Mouse (Mus musculus): ENCODE data around the gene Ctse.
"Not testable (repeated sequence)": the region's sequence is repeated elsewhere in the genome, so short reads cannot be mapped to it uniquely, and the experiment has no call there.

Gene Ctse

GRCm38 (mm10) chr1:131637791-131638540, at the start of gene Ctse:
Gene Ctse (plus strand): TSS chr1:131638306.
- no peak for DNase-seq (ENCODE audit: low spot score)

- no peak for DNase-seq (ENCODE audit: low spot score)
Observed at GRCm38 (mm10) chr1:131598905-131599304, 39.2 kb upstream of the Ctse start, which contains the start of gene Avpr1b. Gene Avpr1b (plus strand): TSS chr1:131599239.

DNA sequence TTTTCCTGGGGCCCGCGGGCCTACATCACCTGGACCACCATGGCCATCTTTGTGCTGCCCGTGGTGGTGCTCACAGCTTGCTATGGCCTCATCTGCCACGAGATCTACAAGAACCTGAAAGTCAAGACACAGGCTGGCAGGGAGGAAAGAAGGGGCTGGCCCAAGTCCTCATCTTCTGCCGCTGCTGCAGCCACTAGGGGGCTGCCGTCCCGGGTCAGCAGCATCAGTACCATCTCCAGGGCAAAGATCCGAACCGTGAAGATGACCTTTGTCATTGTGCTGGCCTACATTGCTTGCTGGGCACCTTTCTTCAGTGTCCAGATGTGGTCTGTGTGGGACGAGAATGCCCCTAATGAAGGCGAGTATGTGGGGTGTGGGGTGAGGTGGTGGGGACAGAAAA, 37.8 kb upstream of the Ctse start:
- DNase-seq (ENCODE audit: low spot score) = no peak

DNA sequence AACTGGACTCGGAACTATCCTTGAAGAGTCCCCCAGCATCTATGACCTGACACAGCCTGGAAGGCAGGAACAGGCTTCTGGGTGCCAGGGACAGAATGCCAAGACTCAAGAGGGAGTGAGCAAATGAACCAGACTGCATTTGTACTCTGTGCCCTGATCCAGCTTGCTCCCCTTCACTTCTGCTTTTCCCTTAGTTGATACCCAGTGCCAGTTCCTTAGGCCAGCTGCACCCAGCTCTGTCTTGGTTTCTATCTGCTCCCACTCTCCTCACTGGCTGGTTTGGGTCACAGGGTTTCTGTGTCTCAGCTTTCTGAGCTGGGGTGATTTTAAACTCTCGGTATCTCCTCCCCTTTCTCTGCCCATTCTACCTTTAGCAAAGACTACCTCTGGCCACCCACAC, 31.4 kb upstream of the Ctse start:
- no peak for DNase-seq (ENCODE audit: low spot score)

- DNase-seq (ENCODE audit: low spot score) = peak; percentile 44
Observed at GRCm38 (mm10) chr1:131612556-131613155, 25.4 kb upstream of the Ctse start.

GRCm38 (mm10) chr1:131613361-131614133, 24.6 kb upstream of the Ctse start:
- DNase-seq (ENCODE audit: low spot score) = peak; percentile 86

DNA sequence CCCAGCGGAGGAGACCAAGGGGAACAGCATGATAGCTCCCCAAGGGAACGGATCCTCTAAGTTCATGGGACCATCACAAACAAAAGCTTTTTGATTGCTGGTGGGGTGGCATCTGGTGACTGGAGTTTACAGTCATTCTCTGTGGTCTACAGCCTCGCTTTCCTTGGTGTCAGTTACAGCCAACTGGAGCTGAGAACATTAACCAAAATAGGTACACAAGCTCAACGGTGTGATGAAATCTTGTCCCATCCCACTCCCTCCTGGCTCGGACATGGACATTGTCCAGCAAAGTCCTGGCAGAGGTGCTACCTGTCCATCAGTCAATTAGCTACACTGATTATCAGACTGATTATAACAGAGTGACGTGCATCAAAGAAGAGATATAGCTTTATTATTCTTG, 23.5 kb upstream of the Ctse start:
- no peak for DNase-seq (ENCODE audit: low spot score)

DNA sequence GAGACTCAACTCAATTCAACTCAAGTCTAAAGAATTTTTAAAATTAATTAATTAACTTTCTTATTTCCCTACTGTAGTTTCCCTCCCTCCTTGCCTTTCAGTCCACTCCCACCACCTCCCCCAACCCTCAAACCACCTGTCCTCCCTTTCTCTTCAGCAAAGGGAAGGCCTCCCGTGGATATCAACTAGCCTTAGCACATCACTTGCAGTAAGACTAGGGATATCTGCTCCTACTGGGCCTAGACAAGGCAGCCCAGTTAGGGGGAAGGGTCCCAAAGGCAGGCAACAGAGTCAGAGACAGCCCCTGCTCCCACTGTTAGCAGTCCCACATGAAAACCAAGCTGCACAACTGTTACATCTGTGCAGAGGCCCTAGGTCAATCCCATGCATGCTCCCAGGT, 22.0 kb upstream of the Ctse start:
- no peak for DNase-seq (ENCODE audit: low spot score)

DNA sequence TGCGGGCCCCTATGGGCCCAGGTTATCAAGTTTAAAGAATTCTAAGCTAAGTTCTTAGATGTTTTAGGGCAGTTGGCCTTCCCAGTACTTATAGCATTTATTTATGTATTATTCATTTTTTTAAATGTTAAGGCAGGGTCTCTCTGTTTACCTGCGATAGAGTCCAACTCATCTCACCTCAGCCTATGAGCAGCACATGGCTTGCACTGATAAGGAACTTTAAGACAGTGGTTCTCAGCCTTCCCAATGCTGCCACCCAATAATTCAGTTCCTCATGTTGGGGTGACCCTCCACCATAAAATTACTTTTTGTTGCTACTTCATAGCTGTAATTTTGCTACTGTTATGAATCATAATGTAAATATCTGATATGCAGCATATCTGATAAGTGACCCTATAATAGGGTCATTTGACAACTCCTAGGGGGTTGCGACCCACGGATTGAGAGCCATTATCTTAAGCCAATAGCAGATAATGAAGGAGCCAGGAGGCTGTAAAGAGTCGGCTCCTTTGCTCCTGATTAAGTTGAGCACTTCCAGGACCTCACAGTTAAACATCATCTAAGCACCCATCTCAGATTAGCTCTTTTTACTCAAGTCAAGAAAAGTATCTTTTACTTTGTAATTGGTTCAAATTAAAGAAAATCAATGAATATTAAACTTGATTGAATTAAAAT, 21.4 kb upstream of the Ctse start:
- DNase-seq (ENCODE audit: low spot score) = no peak

- DNase-seq (ENCODE audit: low spot score) = no peak
Observed at GRCm38 (mm10) chr1:131618576-131618975, 19.5 kb upstream of the Ctse start.

GRCm38 (mm10) chr1:131619348-131619747, 18.8 kb upstream of the Ctse start:
- no peak for DNase-seq (ENCODE audit: low spot score)

- no peak for DNase-seq (ENCODE audit: low spot score)
Observed at GRCm38 (mm10) chr1:131623644-131624043, 14.5 kb upstream of the Ctse start.

GRCm38 (mm10) chr1:131624175-131624835, 13.8 kb upstream of the Ctse start:
- DNase-seq (ENCODE audit: low spot score) = no peak

DNA sequence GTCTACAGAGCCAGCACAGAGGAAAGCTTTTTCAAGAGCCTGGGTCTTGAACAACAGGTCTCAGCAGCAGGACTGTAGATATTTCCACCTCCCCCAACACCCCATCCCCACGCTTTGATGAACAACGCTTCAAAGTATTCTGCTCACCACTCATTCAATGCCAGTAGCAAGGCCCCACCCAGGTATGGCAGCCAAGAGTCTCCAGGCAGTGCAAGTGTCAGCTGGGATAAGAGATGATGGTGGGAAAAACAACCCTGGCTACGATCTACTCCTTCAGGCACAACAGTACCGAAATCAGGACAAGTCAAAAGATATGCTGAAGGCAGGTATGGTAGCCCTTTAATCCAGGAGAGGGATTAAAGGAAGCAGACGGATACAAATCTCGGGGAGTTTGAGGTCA, 11.9 kb upstream of the Ctse start:
- DNase-seq (ENCODE audit: low spot score) = no peak

- DNase-seq (ENCODE audit: low spot score) = not testable (repeated sequence)
Observed at GRCm38 (mm10) chr1:131632216-131632615, 5.9 kb upstream of the Ctse start.

- DNase-seq (ENCODE audit: low spot score) = no peak
Observed at GRCm38 (mm10) chr1:131634495-131634894, 3.6 kb upstream of the Ctse start.

DNA sequence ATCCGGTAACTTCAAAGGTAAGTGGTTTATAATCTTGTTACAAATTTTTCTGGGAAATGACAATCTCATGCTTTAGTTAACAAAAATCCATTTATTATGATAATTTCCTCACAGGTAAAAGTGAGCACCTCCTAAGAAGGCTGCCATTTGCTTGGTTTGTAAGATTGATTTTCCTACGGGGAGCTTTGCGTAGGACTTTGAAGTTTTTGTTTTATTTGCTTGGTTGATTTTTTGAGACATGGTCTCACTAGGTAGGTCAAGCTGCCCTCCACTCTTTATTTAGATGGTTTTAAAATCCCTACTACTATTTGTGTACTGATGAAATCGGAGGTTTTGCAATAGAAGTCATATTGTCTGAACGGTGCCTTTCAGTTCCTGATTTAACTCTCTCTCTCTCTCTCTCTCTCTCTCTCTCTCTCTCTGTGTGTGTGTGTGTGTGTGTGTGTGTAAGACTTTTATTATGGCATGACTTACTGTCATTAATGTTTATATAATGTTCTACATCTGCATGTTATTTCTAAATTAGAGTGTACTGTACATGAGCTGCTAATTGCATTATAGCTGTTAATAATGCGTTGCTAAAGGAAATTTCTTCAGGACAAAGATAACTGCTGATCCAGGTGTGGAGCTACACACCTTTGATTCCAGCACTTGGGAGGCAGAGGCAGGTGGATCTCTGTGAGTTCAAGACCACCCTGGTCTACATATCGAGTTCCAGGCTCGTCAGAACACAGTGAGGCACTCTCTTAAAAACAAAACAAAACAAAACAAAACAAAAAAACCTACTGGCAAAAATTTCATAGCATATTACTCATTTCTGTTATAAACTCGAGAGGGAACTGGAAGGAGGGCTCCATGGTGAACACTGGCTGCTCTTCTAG, 675 bp downstream of the Ctse start:
- DNase-seq (ENCODE audit: low spot score) = no peak

GRCm38 (mm10) chr1:131640062-131640461, 2.0 kb downstream of the Ctse start:
- DNase-seq (ENCODE audit: low spot score) = no peak

GRCm38 (mm10) chr1:131641565-131641964, 3.5 kb downstream of the Ctse start:
- DNase-seq (ENCODE audit: low spot score) = no peak

- DNase-seq (ENCODE audit: low spot score) = no peak
Observed at GRCm38 (mm10) chr1:131642251-131642650, 4.1 kb downstream of the Ctse start.

Data from urinary bladder, postnatal 25 days (tissue).